Mouse (Mus musculus): Measurements from ENCODE around the gene Prkag2. TPM values are rescaled to one million over a fixed set of nuclear protein-coding genes. Genes with fewer than 3 reads are reported as not detected.

Gene Prkag2
- total and polyA plus RNA-seq, 3 experiments: not detected

- DNase-seq (ENCODE audit: low spot score): no peak
- Histone ChIP-seq H3K27me3 (ENCODE audit: insufficient read depth, low read length) (no peaks in the 10 kb centered on the region; the same call in 1 of the 2 replicates), H3K36me3 (replicated peaks) (no peaks in the 10 kb centered on the region), H3K4me3 (ENCODE audit: low read depth, low read length) (no peak overlapping the region), H3K9me3 (replicated peaks) (no peaks in the 10 kb centered on the region), H3K4me1 (ENCODE audit: insufficient read depth, low read depth, low read length) (no peaks in the 10 kb centered on the region)
- TF ChIP-seq GATA1 (IDR thresholded peaks at IDR 0.05; ENCODE audit: borderline replicate concordance, low read length) (no peak), POLR2AphosphoS5 (IDR thresholded peaks at IDR 0.05; ENCODE audit: insufficient replicate concordance, low read depth, low read length) (no peak), GATA2 (IDR thresholded peaks at IDR 0.05; ENCODE audit: borderline replicate concordance, low read depth, low read length) (no peak), CTCF (IDR thresholded peaks at IDR 0.05; ENCODE audit: low read depth, low read length) (no peak), TAL1 (conservative IDR thresholded peaks at IDR 0.05; ENCODE audit: low read depth, low read length) (no peak)
- ATAC-seq (ENCODE audit: extremely low read depth, insufficient number of reproducible peaks, low FRiP score, poor library complexity, severe bottlenecking): no peak
These were observed 306 bp downstream of the Prkag2 start for GRCm38 (mm10) chr5:25100157-25100515.

GRCm38 (mm10) chr5:25099367-25100156 lies 880 bp downstream of the Prkag2 start:
- no peaks in the 10 kb centered on the region for H3K36me3 ChIP-seq (replicated peaks)
- H3K27me3 ChIP-seq (ENCODE audit: insufficient read depth, low read length): no peaks in the 10 kb centered on the region; the same call in 1 of the 2 replicates
- DNase-seq (ENCODE audit: low spot score) (no peak), ATAC-seq (ENCODE audit: extremely low read depth, insufficient number of reproducible peaks, low FRiP score, poor library complexity, severe bottlenecking) (no peak)
- H3K4me3 ChIP-seq (ENCODE audit: low read depth, low read length): no peak overlapping the region
- no peaks in the 10 kb centered on the region for H3K4me1 ChIP-seq (ENCODE audit: insufficient read depth, low read depth, low read length)
- no peaks in the 10 kb centered on the region for H3K9me3 ChIP-seq (replicated peaks)
- no peak for TF ChIP-seq GATA1 (IDR thresholded peaks at IDR 0.05; ENCODE audit: borderline replicate concordance, low read length)

GRCm38 (mm10) chr5:25097891-25098290 lies 2.6 kb downstream of the Prkag2 start:
- H3K9me3 ChIP-seq (replicated peaks): no peaks in the 10 kb centered on the region
- no peak overlapping the region for H3K4me3 ChIP-seq (ENCODE audit: low read depth, low read length)
- DNase-seq (ENCODE audit: low spot score): no peak
- no peaks in the 10 kb centered on the region; the same call in 1 of the 2 replicates for H3K27me3 ChIP-seq (ENCODE audit: insufficient read depth, low read length)
- no peaks in the 10 kb centered on the region for H3K4me1 ChIP-seq (ENCODE audit: insufficient read depth, low read depth, low read length)
- ATAC-seq (ENCODE audit: extremely low read depth, insufficient number of reproducible peaks, low FRiP score, poor library complexity, severe bottlenecking): no peak
- no peak for TF ChIP-seq CTCF (IDR thresholded peaks at IDR 0.05; ENCODE audit: low read depth, low read length)
- TF ChIP-seq GATA2 (IDR thresholded peaks at IDR 0.05; ENCODE audit: borderline replicate concordance, low read depth, low read length): no peak
- TF ChIP-seq POLR2AphosphoS5 (IDR thresholded peaks at IDR 0.05; ENCODE audit: insufficient replicate concordance, low read depth, low read length): no peak
- no peak for TF ChIP-seq TAL1 (conservative IDR thresholded peaks at IDR 0.05; ENCODE audit: low read depth, low read length)
- no peak for TF ChIP-seq GATA1 (IDR thresholded peaks at IDR 0.05; ENCODE audit: borderline replicate concordance, low read length)
- no peaks in the 10 kb centered on the region for H3K36me3 ChIP-seq (replicated peaks)

- no peak for ATAC-seq (ENCODE audit: extremely low read depth, insufficient number of reproducible peaks, low FRiP score, poor library complexity, severe bottlenecking)
- Histone ChIP-seq H3K4me3 (ENCODE audit: low read depth, low read length) (no peak overlapping the region), H3K36me3 (replicated peaks) (no peaks in the 10 kb centered on the region), H3K4me1 (ENCODE audit: insufficient read depth, low read depth, low read length) (no peaks in the 10 kb centered on the region), H3K9me3 (replicated peaks) (no peaks in the 10 kb centered on the region), H3K27me3 (ENCODE audit: insufficient read depth, low read length) (no peaks in the 10 kb centered on the region; the same call in 1 of the 2 replicates)
- TF ChIP-seq POLR2AphosphoS5 (IDR thresholded peaks at IDR 0.05; ENCODE audit: insufficient replicate concordance, low read depth, low read length): no peak
- TF ChIP-seq CTCF (IDR thresholded peaks at IDR 0.05; ENCODE audit: low read depth, low read length): no peak
- no peak for TF ChIP-seq GATA2 (IDR thresholded peaks at IDR 0.05; ENCODE audit: borderline replicate concordance, low read depth, low read length)
- TF ChIP-seq TAL1 (conservative IDR thresholded peaks at IDR 0.05; ENCODE audit: low read depth, low read length): no peak
- no peak for TF ChIP-seq GATA1 (IDR thresholded peaks at IDR 0.05; ENCODE audit: borderline replicate concordance, low read length)
- DNase-seq (ENCODE audit: low spot score): no peak
These were observed 4.0 kb downstream of the Prkag2 start for GRCm38 (mm10) chr5:25096431-25096830.

- Histone ChIP-seq H3K36me3 (replicated peaks) (no peaks in the 10 kb centered on the region), H3K4me1 (ENCODE audit: insufficient read depth, low read depth, low read length) (no peaks in the 10 kb centered on the region), H3K9me3 (replicated peaks) (no peaks in the 10 kb centered on the region), H3K27me3 (ENCODE audit: insufficient read depth, low read length) (peaks cover 2% of the 10 kb centered on the region; the same call in 1 of the 2 replicates), H3K4me3 (ENCODE audit: low read depth, low read length) (no peak overlapping the region)
- TF ChIP-seq CTCF (IDR thresholded peaks at IDR 0.05; ENCODE audit: low read depth, low read length) (no peak), GATA2 (IDR thresholded peaks at IDR 0.05; ENCODE audit: borderline replicate concordance, low read depth, low read length) (no peak), GATA1 (IDR thresholded peaks at IDR 0.05; ENCODE audit: borderline replicate concordance, low read length) (no peak), POLR2AphosphoS5 (IDR thresholded peaks at IDR 0.05; ENCODE audit: insufficient replicate concordance, low read depth, low read length) (no peak), TAL1 (conservative IDR thresholded peaks at IDR 0.05; ENCODE audit: low read depth, low read length) (no peak)
- DNase-seq (ENCODE audit: low spot score) (no peak), ATAC-seq (ENCODE audit: extremely low read depth, insufficient number of reproducible peaks, low FRiP score, poor library complexity, severe bottlenecking) (no peak)
These were observed 7.7 kb downstream of the Prkag2 start for GRCm38 (mm10) chr5:25092630-25093245.

- Histone ChIP-seq H3K4me1 (ENCODE audit: insufficient read depth, low read depth, low read length) (no peaks in the 10 kb centered on the region), H3K9me3 (replicated peaks) (no peaks in the 10 kb centered on the region), H3K36me3 (replicated peaks) (no peaks in the 10 kb centered on the region), H3K27me3 (ENCODE audit: insufficient read depth, low read length) (0 out of 2 replicates have a peak, but pooled peaks cover 2% of the 10 kb centered on the region), H3K4me3 (ENCODE audit: low read depth, low read length) (no peak overlapping the region)
- no peak for DNase-seq (ENCODE audit: low spot score)
- no peak for TF ChIP-seq GATA2 (IDR thresholded peaks at IDR 0.05; ENCODE audit: borderline replicate concordance, low read depth, low read length)
- TF ChIP-seq TAL1 (conservative IDR thresholded peaks at IDR 0.05; ENCODE audit: low read depth, low read length): no peak
- no peak for TF ChIP-seq GATA1 (IDR thresholded peaks at IDR 0.05; ENCODE audit: borderline replicate concordance, low read length)
- no peak for TF ChIP-seq CTCF (IDR thresholded peaks at IDR 0.05; ENCODE audit: low read depth, low read length)
- TF ChIP-seq POLR2AphosphoS5 (IDR thresholded peaks at IDR 0.05; ENCODE audit: insufficient replicate concordance, low read depth, low read length): no peak
- no peak for ATAC-seq (ENCODE audit: extremely low read depth, insufficient number of reproducible peaks, low FRiP score, poor library complexity, severe bottlenecking)
These were observed 11.0 kb downstream of the Prkag2 start for GRCm38 (mm10) chr5:25089258-25089972.

All from G1E (cell line).